Mouse (Mus musculus) small intestine, adult 2 months (tissue): Measurements from ENCODE around the gene Greb1. TPM values are rescaled to one million over a fixed set of nuclear protein-coding genes. Genes with fewer than 3 reads are reported as not detected.

Experiments used
- H3K27ac ChIP-seq: fragments of 200-500 bp; 2 replicates; pipeline ENCODE4 v1.5.1; 2012; ENCODE audit warnings: low read depth, low read length, control low read depth, inconsistent platforms; ENCODE audit not compliant: insufficient read depth
- H3K27me3 ChIP-seq: fragments of 200-500 bp; 2 replicates; pipeline ENCODE4 v1.6.1; 2012; ENCODE audit warnings: mild to moderate bottlenecking, moderate library complexity, low read length, inconsistent platforms; ENCODE audit not compliant: control insufficient read depth, insufficient read depth
- H3K36me3 ChIP-seq: fragments of 200-500 bp; 2 replicates; pipeline ENCODE4 v1.6.1; 2012; ENCODE audit warnings: mild to moderate bottlenecking, low read length, control low read depth, inconsistent platforms; ENCODE audit not compliant: control insufficient read depth, insufficient read depth
- H3K4me1 ChIP-seq: fragments of 200-500 bp; 2 replicates; pipeline ENCODE4 v1.6.1; 2012; ENCODE audit warnings: low read length, inconsistent platforms, mixed read lengths; ENCODE audit not compliant: control insufficient read depth, insufficient read depth, insufficient read length
- H3K4me3 ChIP-seq: fragments of 200-500 bp; 2 replicates; pipeline ENCODE4 v1.5.1; 2012; ENCODE audit warnings: low read depth, mild to moderate bottlenecking, control low read depth, inconsistent platforms, low read length, moderate library complexity
- CTCF ChIP-seq: fragments of 200-500 bp; IDR thresholded peaks from 2 replicates; pipeline ENCODE4 v1.5.1; 2012; ENCODE audit warnings: low read depth, mild to moderate bottlenecking, control low read depth, inconsistent platforms, low read length, moderate library complexity, mixed read lengths; ENCODE audit not compliant: insufficient replicate concordance, insufficient read length; ENCODE audit errors: extremely low read depth
- POLR2A ChIP-seq: fragments of 200-500 bp; IDR thresholded peaks from 2 replicates; pipeline ENCODE4 v1.6.1; 2012; ENCODE audit warnings: low read depth, mild to moderate bottlenecking, control low read depth, inconsistent platforms, low read length, moderate library complexity
- WGBS: fragments of 180-500 bp; shearing (Covaris S2); methylation state at CpG from one replicate; pipeline ENCODE4 v1.1.7; 2018; 5-methylcytosine and 5-hydroxymethylcytosine counted together
- polyA plus RNA-seq: library from polyadenylated mRNA; depleted of rRNA; stranded (reverse); fragments of >200 nt; gene quantifications from 2 replicates; pipeline ENCODE4 v1.2.3, GENCODE M21; 2012

Greb1 gene
- polyA plus RNA-seq, 1 experiment, result 3.5 TPM

GRCm38 (mm10) chr12:16763649-16764422 lies 36.9 kb downstream of the Greb1 start:
- Histone ChIP-seq H3K36me3 (no peaks in the 10 kb centered on the region), H3K4me1 (no peaks in the 10 kb centered on the region), H3K27ac (no peak overlapping the region), H3K4me3 (no peak overlapping the region), H3K27me3 (no peaks in the 10 kb centered on the region)
- 86% methylated on average over 4 of the region's 4 CpGs for WGBS
- no peak for TF ChIP-seq CTCF
- TF ChIP-seq POLR2A, result no peak

DNA sequence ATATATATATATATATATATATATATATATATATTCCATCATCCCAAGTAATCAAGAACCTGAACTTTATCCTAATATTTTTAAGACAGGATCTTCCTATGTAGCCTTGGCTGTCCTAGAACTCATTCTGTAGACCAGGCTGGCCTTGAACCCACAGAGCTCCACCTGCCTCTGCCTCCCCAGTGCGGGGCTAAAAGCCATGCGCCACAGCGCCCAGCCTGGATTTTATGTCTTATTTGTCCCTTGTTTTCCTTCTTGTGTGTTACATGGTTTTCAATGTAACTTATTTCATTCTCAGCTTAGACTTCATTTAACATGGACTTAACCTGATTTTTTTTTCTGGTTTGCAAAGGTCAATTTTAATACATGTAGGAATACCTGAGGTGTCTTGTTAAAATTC lies 39.2 kb downstream of the Greb1 start:
- Histone ChIP-seq H3K27ac (no peak overlapping the region), H3K27me3 (no peaks in the 10 kb centered on the region), H3K36me3 (no peaks in the 10 kb centered on the region), H3K4me3 (no peak overlapping the region), H3K4me1 (no peaks in the 10 kb centered on the region)
- 93% methylated on average over 3 of the region's 3 CpGs for WGBS
- TF ChIP-seq CTCF (no peak), POLR2A (no peak)

GRCm38 (mm10) chr12:16760246-16760645 lies 40.4 kb downstream of the Greb1 start:
- Histone ChIP-seq H3K27me3 (no peaks in the 10 kb centered on the region), H3K4me1 (no peaks in the 10 kb centered on the region), H3K36me3 (no peaks in the 10 kb centered on the region), H3K4me3 (no peak overlapping the region), H3K27ac (no peak overlapping the region)
- WGBS, result 76% methylated on average over 4 of the region's 4 CpGs
- TF ChIP-seq CTCF, result no peak
- TF ChIP-seq POLR2A, result no peak

DNA sequence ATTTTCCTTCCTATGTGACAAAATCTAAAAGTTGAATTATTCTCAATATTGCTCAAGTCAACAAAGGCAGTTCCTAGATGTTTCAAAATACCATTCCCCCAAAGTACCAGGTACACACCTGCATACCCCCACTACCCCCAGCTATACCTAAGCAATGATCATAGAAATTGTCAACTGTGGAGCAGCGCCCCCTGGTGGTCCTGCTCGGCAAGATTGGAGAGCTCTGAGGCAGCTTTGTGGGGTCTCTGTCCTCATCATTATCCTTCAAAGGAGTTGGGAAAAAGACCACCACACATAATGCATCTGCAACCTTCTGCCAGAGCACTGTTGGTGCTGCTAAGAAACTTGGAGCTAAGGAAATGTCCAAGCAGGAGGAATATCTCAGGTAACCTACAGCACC lies 46.4 kb downstream of the Greb1 start:
- Histone ChIP-seq H3K36me3 (no peaks in the 10 kb centered on the region), H3K4me1 (peaks cover 18% of the 10 kb centered on the region), H3K4me3 (no peak overlapping the region), H3K27me3 (no peaks in the 10 kb centered on the region), H3K27ac (no peak overlapping the region)
- no peak for TF ChIP-seq POLR2A
- peak; percentile 97; the same call in 1 of the 2 replicates for TF ChIP-seq CTCF
- WGBS, result 0% methylated on average over 2 of the region's 2 CpGs

GRCm38 (mm10) chr12:16753555-16753954 lies 47.1 kb downstream of the Greb1 start:
- WGBS, result 25% methylated on average over 9 of the region's 9 CpGs
- Histone ChIP-seq H3K36me3 (no peaks in the 10 kb centered on the region), H3K4me3 (no peak overlapping the region; the same call in 1 of the 2 replicates), H3K4me1 (peaks cover 18% of the 10 kb centered on the region), H3K27ac (no peak overlapping the region), H3K27me3 (no peaks in the 10 kb centered on the region)
- TF ChIP-seq CTCF (no peak), POLR2A (no peak)

DNA sequence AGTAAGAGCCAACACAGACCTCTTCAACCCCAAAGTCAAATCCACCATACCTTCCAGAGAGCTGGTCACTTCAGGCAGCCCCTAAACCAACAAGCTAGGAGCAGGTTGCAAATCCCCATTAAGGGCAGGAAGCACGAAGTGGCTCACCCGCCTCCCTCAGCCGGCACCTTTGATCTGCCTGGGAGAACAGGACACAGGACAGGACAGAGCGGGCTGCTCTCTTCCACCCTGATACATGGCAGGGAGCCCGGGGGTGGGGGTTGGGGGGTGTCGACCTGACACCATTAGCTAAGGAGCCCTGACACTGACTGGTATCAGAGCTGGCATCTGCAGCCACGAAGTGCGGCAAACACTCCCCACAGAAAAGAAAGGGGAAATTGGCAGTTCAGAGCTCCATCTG lies 47.6 kb downstream of the Greb1 start:
- Histone ChIP-seq H3K4me1 (peaks cover 18% of the 10 kb centered on the region), H3K4me3 (peak overlapping the region; percentile 28), H3K27me3 (no peaks in the 10 kb centered on the region), H3K36me3 (no peaks in the 10 kb centered on the region), H3K27ac (peak overlapping the region; percentile 81)
- no peak for TF ChIP-seq POLR2A
- TF ChIP-seq CTCF, result no peak
- WGBS, result 5% methylated on average over 8 of the region's 8 CpGs

DNA sequence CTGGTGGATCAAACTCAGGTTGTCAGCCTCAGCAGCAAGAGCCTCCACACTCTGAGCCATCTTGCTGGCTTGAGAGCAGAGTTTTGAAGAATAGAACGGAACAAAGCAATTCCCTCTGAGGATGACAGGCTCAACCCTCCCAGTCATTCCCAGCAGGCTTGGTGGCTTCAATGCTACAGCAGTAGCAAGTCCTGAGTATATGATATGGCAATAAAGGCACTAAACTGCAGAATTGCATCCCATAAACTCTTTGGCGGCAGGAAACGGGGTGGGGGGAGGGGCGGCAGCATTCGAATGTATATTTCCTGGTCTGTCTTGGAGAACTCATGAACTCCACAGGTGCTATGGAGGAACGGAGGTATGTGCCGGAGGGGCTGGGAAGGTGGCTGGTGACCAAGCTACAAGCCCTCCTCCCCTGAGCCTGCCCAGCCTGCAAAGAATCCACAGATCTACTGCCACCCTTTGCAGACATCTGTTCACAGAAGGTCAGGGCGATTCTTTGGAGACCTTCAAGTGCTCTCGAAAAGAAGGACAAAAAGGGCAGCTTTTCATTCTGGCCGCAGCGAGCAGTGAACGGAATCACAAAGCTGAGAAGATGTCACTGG lies 48.3 kb downstream of the Greb1 start:
- TF ChIP-seq CTCF (no peak), POLR2A (peak; percentile 22; the same call in 1 of the 2 replicates)
- 20% methylated on average over 12 of the region's 12 CpGs for WGBS
- Histone ChIP-seq H3K36me3 (no peaks in the 10 kb centered on the region), H3K27me3 (no peaks in the 10 kb centered on the region), H3K4me1 (peaks cover 18% of the 10 kb centered on the region), H3K27ac (peak overlapping the region; percentile 81), H3K4me3 (peak overlapping the region; percentile 58)
